Mouse (Mus musculus) C2C12 (cell line): Measurements from ENCODE around the gene Erg. TPM values are rescaled to one million over a fixed set of nuclear protein-coding genes. Genes with fewer than 3 reads are reported as not detected.

Source experiments
- H3K27me3 ChIP-seq: one replicate; pipeline ENCODE4 v1.6.1; 2011; ENCODE audit not compliant: control insufficient read depth, insufficient read depth, insufficient read length
- H3K36me3 ChIP-seq: one replicate; pipeline ENCODE4 v1.6.1; 2011; ENCODE audit not compliant: control insufficient read depth, insufficient read depth
- H3K4me3 ChIP-seq: one replicate; pipeline ENCODE4 v1.5.1; 2011; ENCODE audit warnings: mild to moderate bottlenecking, control low read depth; ENCODE audit not compliant: poor library complexity, insufficient read depth, severe bottlenecking
- H3K79me2 ChIP-seq: one replicate; pipeline ENCODE4 v1.6.1; 2011; ENCODE audit not compliant: control insufficient read depth, insufficient read depth
- H3K79me3 ChIP-seq: one replicate; pipeline ENCODE4 v1.6.1; 2011; ENCODE audit warnings: low read depth, control low read depth
- H3ac ChIP-seq: one replicate; pipeline ENCODE3; 2011; ENCODE audit warnings: low read depth; ENCODE audit not compliant: control insufficient read depth, insufficient read length
- CEBPB ChIP-seq: IDR thresholded peaks from one replicate; pipeline ENCODE4 v1.6.1; 2011; ENCODE audit warnings: low read depth, mild to moderate bottlenecking, control low read depth, moderate library complexity
- CTCF ChIP-seq: IDR thresholded peaks from one replicate; pipeline ENCODE4 v1.5.1; 2011; ENCODE audit not compliant: control insufficient read depth, insufficient read depth, insufficient read length
- FOSL1 ChIP-seq: IDR thresholded peaks from one replicate; pipeline ENCODE4 v1.8.0; 2011; ENCODE audit warnings: mild to moderate bottlenecking, low read length; ENCODE audit not compliant: poor library complexity, insufficient read depth, severe bottlenecking
- MAX ChIP-seq: IDR thresholded peaks from one replicate; pipeline ENCODE4 v1.6.1; 2011; ENCODE audit warnings: mild to moderate bottlenecking, control low read depth
- MYOD1 ChIP-seq: IDR thresholded peaks from one replicate; pipeline ENCODE4 v1.6.1; 2011; ENCODE audit warnings: low read depth; ENCODE audit not compliant: control insufficient read depth, insufficient read length
- MYOG ChIP-seq: IDR thresholded peaks from one replicate; pipeline ENCODE4 v1.6.1; 2011; ENCODE audit not compliant: control insufficient read depth, insufficient read length; ENCODE audit errors: extremely low read depth
- USF1 ChIP-seq: IDR thresholded peaks from one replicate; pipeline ENCODE4 v1.6.1; 2011; ENCODE audit warnings: low read depth, mild to moderate bottlenecking, control low read depth, moderate library complexity
- polyA plus RNA-seq: library from polyadenylated mRNA; unstranded; fragments of >200 nt; fragmentation: generic; extraction: Trizol; gene quantifications from one replicate; pipeline ENCODE4 v1.2.1, GENCODE M21; 2012; ENCODE audit warnings: missing spikeins

Gene Erg
- polyA plus RNA-seq, 1 experiment: 0.05 TPM

DNA sequence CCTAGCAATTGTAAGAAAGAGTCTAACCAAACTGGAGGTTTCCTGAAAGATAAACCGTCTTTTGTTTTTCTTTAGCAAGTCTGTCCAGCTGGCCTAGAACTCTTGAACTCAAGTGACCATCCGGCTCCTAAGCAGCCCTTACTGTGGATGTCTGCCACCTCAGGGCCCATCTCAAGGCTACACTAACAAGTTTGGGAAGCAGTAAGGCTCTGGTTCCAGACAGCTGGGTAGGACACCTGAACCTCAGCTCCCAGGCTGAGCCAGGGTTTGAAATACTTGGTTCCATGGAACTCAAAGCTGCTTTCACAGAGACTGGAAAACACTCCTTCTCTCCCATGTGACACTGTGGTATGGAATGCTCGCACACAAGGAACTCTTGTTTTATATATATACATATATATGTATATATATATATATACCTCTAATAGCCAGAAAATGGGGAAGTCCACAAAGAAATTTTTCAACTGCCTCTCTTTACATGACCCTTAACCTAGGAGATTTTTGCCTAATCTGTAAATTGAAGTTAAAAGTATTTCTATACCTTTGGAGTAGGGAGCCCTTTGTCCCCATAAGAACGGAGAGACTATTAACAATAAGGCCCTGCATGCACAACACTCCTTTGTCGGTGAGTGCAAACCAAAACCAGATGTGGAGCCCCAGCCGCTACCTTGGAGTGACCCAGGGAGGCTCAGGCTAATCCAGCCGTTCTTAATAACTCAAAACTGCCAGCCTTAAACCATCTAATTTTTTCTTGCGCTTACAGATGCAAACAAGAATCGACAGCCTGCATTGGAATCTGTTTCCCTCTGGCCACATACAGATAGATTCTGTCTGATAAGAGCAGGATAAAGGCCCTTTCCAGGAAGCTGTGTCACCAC is 116.9 kb downstream of the Erg start:
- no peaks in the 10 kb centered on the region for H3K79me3 ChIP-seq
- TF ChIP-seq CEBPB: no peak
- TF ChIP-seq MYOD1: no peak
- no peak for TF ChIP-seq CTCF
- no peak for TF ChIP-seq MAX
- no peak for TF ChIP-seq FOSL1
- TF ChIP-seq MYOG: no peak
- TF ChIP-seq USF1: no peak
- H3ac ChIP-seq: no peak overlapping the region
- no peaks in the 10 kb centered on the region for H3K79me2 ChIP-seq
- H3K27me3 ChIP-seq: peaks cover 13% of the 10 kb centered on the region
- no peak overlapping the region for H3K4me3 ChIP-seq
- no peaks in the 10 kb centered on the region for H3K36me3 ChIP-seq

DNA sequence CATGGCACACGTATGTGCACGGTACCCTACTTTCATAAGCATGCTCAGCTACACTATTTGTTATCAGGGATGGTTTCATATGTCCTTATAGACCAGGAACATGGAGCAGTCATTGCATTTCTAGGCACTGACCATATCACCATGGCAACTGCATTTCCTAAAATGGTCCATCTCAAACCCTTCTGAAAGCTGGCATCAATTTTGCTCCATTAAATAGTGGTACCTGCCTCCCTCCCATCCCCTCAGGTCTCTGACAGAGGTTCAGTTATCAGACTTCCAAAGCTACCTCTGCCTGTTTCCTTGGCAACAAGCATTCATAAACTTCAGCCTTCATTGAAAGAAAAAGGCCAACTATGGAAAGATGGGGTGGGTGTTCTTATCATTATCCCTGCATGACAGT is 118.5 kb downstream of the Erg start:
- Histone ChIP-seq H3K36me3 (no peaks in the 10 kb centered on the region), H3K27me3 (peaks cover 13% of the 10 kb centered on the region), H3K79me2 (no peaks in the 10 kb centered on the region), H3K4me3 (no peak overlapping the region), H3ac (no peak overlapping the region), H3K79me3 (no peaks in the 10 kb centered on the region)
- TF ChIP-seq MAX: no peak
- no peak for TF ChIP-seq MYOD1
- no peak for TF ChIP-seq MYOG
- no peak for TF ChIP-seq FOSL1
- TF ChIP-seq USF1: no peak
- TF ChIP-seq CEBPB: no peak
- TF ChIP-seq CTCF: no peak

DNA sequence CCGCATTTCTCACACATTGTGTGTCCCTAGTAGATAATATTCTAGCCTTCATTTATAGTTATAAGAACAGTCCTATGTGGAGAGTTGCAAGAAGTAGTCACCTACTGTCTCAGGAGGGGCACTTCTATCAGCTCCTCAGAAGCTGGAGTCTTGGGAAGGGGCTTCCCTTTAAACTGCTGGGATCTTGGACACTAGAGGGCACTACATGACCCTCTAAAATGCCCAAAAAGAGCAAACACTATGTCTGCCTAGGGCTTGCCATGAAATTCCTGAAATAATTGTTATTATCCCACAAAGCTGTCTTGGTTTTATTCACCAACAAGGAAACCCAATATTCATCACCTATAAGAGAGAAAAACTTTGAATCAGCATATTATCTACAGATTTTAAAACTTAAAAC is 119.8 kb downstream of the Erg start:
- no peak overlapping the region for H3ac ChIP-seq
- no peaks in the 10 kb centered on the region for H3K79me3 ChIP-seq
- peaks cover 14% of the 10 kb centered on the region for H3K27me3 ChIP-seq

GRCm38 (mm10) chr16:95464609-95465008 is 121.8 kb downstream of the Erg start:
- Histone ChIP-seq H3K27me3 (peaks cover 23% of the 10 kb centered on the region), H3K79me2 (no peaks in the 10 kb centered on the region), H3K4me3 (no peak overlapping the region), H3K36me3 (no peaks in the 10 kb centered on the region), H3K79me3 (no peaks in the 10 kb centered on the region), H3ac (no peak overlapping the region)
- TF ChIP-seq MYOD1: no peak
- no peak for TF ChIP-seq MAX
- no peak for TF ChIP-seq FOSL1
- TF ChIP-seq CEBPB: no peak
- TF ChIP-seq USF1: no peak
- no peak for TF ChIP-seq CTCF
- no peak for TF ChIP-seq MYOG

More for the DNA sequence above, 119.8 kb downstream of the Erg start:
- Histone ChIP-seq H3K79me2 (no peaks in the 10 kb centered on the region), H3K36me3 (no peaks in the 10 kb centered on the region), H3K4me3 (no peak overlapping the region)
- TF ChIP-seq MYOD1: no peak
- no peak for TF ChIP-seq MYOG
- TF ChIP-seq CTCF: no peak
- no peak for TF ChIP-seq USF1
- no peak for TF ChIP-seq MAX
- no peak for TF ChIP-seq CEBPB
- TF ChIP-seq FOSL1: no peak

DNA sequence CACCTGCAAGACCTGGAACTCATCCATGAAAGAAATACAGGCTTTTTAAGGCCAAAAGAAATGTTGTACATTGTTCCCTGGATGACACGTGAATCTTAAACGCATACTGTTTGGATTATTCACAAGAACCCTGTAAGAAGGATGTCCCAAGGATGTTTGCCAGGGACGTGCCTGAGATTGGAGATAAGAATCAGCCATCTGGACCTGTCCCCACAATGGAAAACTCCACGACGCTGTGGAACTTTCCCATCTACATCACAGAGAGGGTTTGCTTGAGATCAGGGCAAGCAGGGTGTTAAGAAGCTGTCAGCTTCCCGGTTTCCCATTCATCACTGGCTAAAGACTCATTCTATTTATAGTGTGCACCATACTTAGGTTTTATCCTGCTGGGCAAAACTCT is 122.6 kb downstream of the Erg start:
- Histone ChIP-seq H3K79me3 (no peaks in the 10 kb centered on the region), H3K79me2 (no peaks in the 10 kb centered on the region), H3K27me3 (peaks cover 26% of the 10 kb centered on the region), H3K36me3 (no peaks in the 10 kb centered on the region), H3K4me3 (no peak overlapping the region), H3ac (no peak overlapping the region)
- TF ChIP-seq CTCF: no peak
- TF ChIP-seq MAX: no peak
- TF ChIP-seq MYOG: no peak
- TF ChIP-seq CEBPB: no peak
- TF ChIP-seq FOSL1: no peak
- no peak for TF ChIP-seq MYOD1
- no peak for TF ChIP-seq USF1

GRCm38 (mm10) chr16:95461941-95462340 is 124.5 kb downstream of the Erg start:
- Histone ChIP-seq H3ac (no peak overlapping the region), H3K27me3 (peaks cover 23% of the 10 kb centered on the region)
- no peak for TF ChIP-seq MYOD1

More at GRCm38 (mm10) chr16:95461941-95462340, 124.5 kb downstream of the Erg start:
- no peaks in the 10 kb centered on the region for H3K36me3 ChIP-seq
- no peaks in the 10 kb centered on the region for H3K79me3 ChIP-seq
- H3K4me3 ChIP-seq: no peak overlapping the region
- H3K79me2 ChIP-seq: no peaks in the 10 kb centered on the region
